Mouse (Mus musculus) heart, embryonic 11.5 days (tissue): ENCODE measurements around the gene Mcf2l. TPM values are rescaled to one million over a fixed set of nuclear protein-coding genes. Genes with fewer than 3 reads are reported as not detected.

ENCODE experiments used
- ATAC-seq: fragments of 200-750 bp; cut with Nextera tagmentation; replicated peaks from 2 replicates; pipeline ENCODE4 v1.8.0; 2017; ENCODE audit warnings: moderate library complexity; ENCODE audit not compliant: insufficient number of reproducible peaks, low FRiP score, low TSS enrichment
- H3K27ac ChIP-seq: fragments of 300-500 bp; sonication (generic); 2 replicates; pipeline ENCODE4 v1.5.1; 2014; ENCODE audit warnings: mild to moderate bottlenecking, low read depth, low read length
- H3K27me3 ChIP-seq: fragments of 300-500 bp; sonication (generic); 2 replicates; pipeline ENCODE4 v1.6.1; 2014; ENCODE audit warnings: mild to moderate bottlenecking, low read length, mixed read lengths; ENCODE audit not compliant: control insufficient read depth, insufficient read depth
- H3K36me3 ChIP-seq: fragments of 300-500 bp; sonication (generic); 2 replicates; pipeline ENCODE4 v1.6.1; 2014; ENCODE audit warnings: mild to moderate bottlenecking, low read length, moderate library complexity, mixed read lengths; ENCODE audit not compliant: control insufficient read depth, insufficient read depth
- H3K4me1 ChIP-seq: fragments of 300-500 bp; sonication (generic); 2 replicates; pipeline ENCODE4 v1.6.1; 2014; ENCODE audit warnings: low read length; ENCODE audit not compliant: control insufficient read depth, insufficient read depth
- H3K4me2 ChIP-seq: fragments of 300-500 bp; sonication (generic); 2 replicates; pipeline ENCODE4 v1.6.1; 2014; ENCODE audit warnings: mild to moderate bottlenecking, moderate library complexity
- H3K4me3 ChIP-seq: fragments of 300-500 bp; sonication (generic); 2 replicates; pipeline ENCODE4 v1.5.1; 2014; ENCODE audit warnings: low read depth, low read length
- H3K9ac ChIP-seq: fragments of 300-500 bp; sonication (generic); 2 replicates; pipeline ENCODE4 v1.6.1; 2014; ENCODE audit warnings: mild to moderate bottlenecking, low read depth, low read length, moderate library complexity
- H3K9me3 ChIP-seq: fragments of 300-500 bp; sonication (generic); replicated peaks from 2 replicates; pipeline ENCODE4 v1.6.1; 2016; ENCODE audit warnings: low read length; ENCODE audit not compliant: control insufficient read depth
- WGBS: fragments of 180-500 bp; shearing (Covaris S2); extraction: QIAGEN DNeasy Blood & Tissue Kit; methylation state at CpG from one replicate; pipeline ENCODE4 v1.1.7; 2014; ENCODE audit not compliant: insufficient replicate concordance; 5-methylcytosine and 5-hydroxymethylcytosine counted together
- polyA plus RNA-seq: library from polyadenylated mRNA; unstranded; fragments of >200 nt; fragmentation: Nextera tagmentation; extraction: Ambion mirVana; gene quantifications from 2 replicates; pipeline ENCODE4 v1.2.1, GENCODE M21; 2014

Mcf2l gene
- polyA plus RNA-seq, 1 experiment from 2014 or later: 8.8 TPM

- Histone ChIP-seq H3K36me3 (no peaks in the 10 kb centered on the region), H3K9ac (no peak overlapping the region), H3K4me2 (no peak overlapping the region), H3K9me3 (no peaks in the 10 kb centered on the region), H3K4me1 (peaks cover 3% of the 10 kb centered on the region; the same call in 1 of the 2 replicates), H3K27ac (no peak overlapping the region), H3K27me3 (no peaks in the 10 kb centered on the region), H3K4me3 (no peak overlapping the region)
- 78% methylated on average over 10 of the region's 10 CpGs for WGBS
- ATAC-seq: no peak
Measured at GRCm38 (mm10) chr8:12991411-12991810, 117.8 kb downstream of the Mcf2l start.

- H3K4me3 ChIP-seq: no peak overlapping the region
- H3K36me3 ChIP-seq: no peaks in the 10 kb centered on the region
- no peak overlapping the region for H3K27ac ChIP-seq
- H3K9ac ChIP-seq: no peak overlapping the region
- ATAC-seq: no peak
- no peaks in the 10 kb centered on the region for H3K27me3 ChIP-seq
- peaks cover 18% of the 10 kb centered on the region for H3K4me1 ChIP-seq
- 75% methylated on average over 5 of the region's 5 CpGs for WGBS
- H3K9me3 ChIP-seq: no peaks in the 10 kb centered on the region
- no peak overlapping the region for H3K4me2 ChIP-seq
Measured at GRCm38 (mm10) chr8:12994468-12994867, 120.9 kb downstream of the Mcf2l start.

DNA sequence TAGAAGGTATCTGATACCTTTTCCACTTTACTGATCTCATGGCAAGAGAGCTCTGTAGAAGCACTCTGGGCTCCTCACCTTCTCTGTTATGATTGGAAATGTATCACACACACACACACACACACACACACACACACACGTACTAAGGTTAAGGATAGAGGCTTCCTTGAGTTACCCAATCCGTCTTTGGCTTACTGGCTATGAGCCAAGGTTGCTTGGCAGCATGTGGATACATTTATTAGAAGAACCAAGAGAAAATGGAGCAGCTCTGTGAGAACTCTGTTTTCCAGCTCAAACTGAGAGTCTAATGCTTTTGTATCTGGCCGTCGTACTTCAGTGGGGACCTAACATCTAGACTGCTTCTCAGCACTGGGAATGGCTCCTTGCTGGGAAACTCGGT lies 121.9 kb downstream of the Mcf2l start:
- no peak overlapping the region for H3K9ac ChIP-seq
- no peak overlapping the region for H3K27ac ChIP-seq
- no peaks in the 10 kb centered on the region for H3K27me3 ChIP-seq
- no peaks in the 10 kb centered on the region for H3K9me3 ChIP-seq
- no peak overlapping the region for H3K4me2 ChIP-seq
- H3K4me3 ChIP-seq: no peak overlapping the region
- H3K36me3 ChIP-seq: no peaks in the 10 kb centered on the region
- 68% methylated on average over 5 of the region's 5 CpGs for WGBS
- no peak for ATAC-seq
- H3K4me1 ChIP-seq: peaks cover 18% of the 10 kb centered on the region

DNA sequence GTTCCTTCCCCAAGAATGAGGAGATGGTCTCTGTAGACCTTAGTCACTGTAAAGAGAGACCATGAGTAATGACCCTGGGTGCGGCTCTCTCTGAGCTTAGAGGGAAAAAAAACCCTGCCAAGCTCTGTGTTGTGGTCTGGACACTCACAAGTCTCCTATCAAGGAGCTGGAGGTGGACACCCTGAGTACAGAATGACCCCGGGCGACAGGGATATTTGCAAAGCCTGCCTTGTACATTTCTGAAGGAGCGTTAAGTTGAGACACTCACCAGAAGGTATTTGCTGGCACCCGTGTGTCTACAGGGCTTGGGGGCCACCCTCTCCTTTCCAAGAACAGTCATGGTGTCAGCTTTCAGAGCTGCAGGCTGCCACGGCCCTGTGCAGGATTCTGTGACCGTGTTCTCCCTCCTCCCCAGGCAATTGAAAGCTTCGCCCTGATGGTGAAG lies 123.2 kb downstream of the Mcf2l start:
- H3K4me1 ChIP-seq: peaks cover 18% of the 10 kb centered on the region
- H3K27me3 ChIP-seq: no peaks in the 10 kb centered on the region
- peak overlapping the region; percentile 22 for H3K4me2 ChIP-seq
- H3K4me3 ChIP-seq: no peak overlapping the region
- H3K27ac ChIP-seq: peak overlapping the region; percentile 50
- peak overlapping the region; percentile 1 for H3K9ac ChIP-seq
- no peak for ATAC-seq
- no peaks in the 10 kb centered on the region for H3K36me3 ChIP-seq
- H3K9me3 ChIP-seq: no peaks in the 10 kb centered on the region
- WGBS: 34% methylated on average over 8 of the region's 8 CpGs

GRCm38 (mm10) chr8:12998331-12998730 lies 124.7 kb downstream of the Mcf2l start:
- ATAC-seq: no peak
- Histone ChIP-seq H3K27ac (no peak overlapping the region), H3K4me2 (no peak overlapping the region), H3K9me3 (no peaks in the 10 kb centered on the region), H3K36me3 (no peaks in the 10 kb centered on the region), H3K4me3 (no peak overlapping the region), H3K27me3 (no peaks in the 10 kb centered on the region), H3K4me1 (peaks cover 18% of the 10 kb centered on the region), H3K9ac (no peak overlapping the region)
- WGBS: 63% methylated on average over 8 of the region's 8 CpGs

- 69% methylated on average over 9 of the region's 9 CpGs for WGBS
- H3K4me2 ChIP-seq: no peak overlapping the region
- no peaks in the 10 kb centered on the region for H3K36me3 ChIP-seq
- no peaks in the 10 kb centered on the region for H3K9me3 ChIP-seq
- no peak overlapping the region for H3K4me3 ChIP-seq
- H3K27me3 ChIP-seq: no peaks in the 10 kb centered on the region
- H3K27ac ChIP-seq: no peak overlapping the region
- no peak for ATAC-seq
- H3K9ac ChIP-seq: no peak overlapping the region
- H3K4me1 ChIP-seq: peaks cover 18% of the 10 kb centered on the region
Measured at GRCm38 (mm10) chr8:12999793-13000192, 126.2 kb downstream of the Mcf2l start.

DNA sequence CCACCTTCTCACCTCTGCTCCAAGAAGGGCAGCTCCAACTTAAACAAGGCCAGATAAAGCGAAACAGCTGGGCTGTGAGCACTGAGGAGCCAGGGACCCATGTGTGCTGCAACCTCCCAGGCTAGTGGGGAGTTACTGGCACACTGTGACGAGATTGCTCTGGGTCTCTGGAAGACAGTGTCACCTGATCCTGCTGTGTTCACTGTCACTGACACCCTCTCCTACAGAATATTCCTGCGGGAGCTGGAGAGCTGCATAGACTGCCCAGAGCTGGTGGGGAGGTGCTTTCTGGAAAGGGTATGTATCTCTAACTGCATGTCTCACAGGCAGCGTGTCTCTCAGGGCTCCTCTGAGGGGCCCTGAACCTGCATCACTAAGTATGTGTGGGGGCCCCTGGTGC lies 133.9 kb downstream of the Mcf2l start:
- Histone ChIP-seq H3K36me3 (peaks cover 13% of the 10 kb centered on the region), H3K9me3 (peaks cover 6% of the 10 kb centered on the region; the same call in 1 of the 2 replicates), H3K4me1 (peaks cover 4% of the 10 kb centered on the region), H3K27ac (no peak overlapping the region), H3K4me3 (no peak overlapping the region), H3K9ac (no peak overlapping the region), H3K4me2 (no peak overlapping the region), H3K27me3 (no peaks in the 10 kb centered on the region)
- ATAC-seq: no peak
- 40% methylated on average over 4 of the region's 4 CpGs for WGBS

- Histone ChIP-seq H3K36me3 (peaks cover 13% of the 10 kb centered on the region), H3K27me3 (no peaks in the 10 kb centered on the region), H3K4me1 (peaks cover 4% of the 10 kb centered on the region), H3K4me3 (no peak overlapping the region), H3K27ac (no peak overlapping the region), H3K9ac (no peak overlapping the region), H3K4me2 (no peak overlapping the region), H3K9me3 (peaks cover 6% of the 10 kb centered on the region; the same call in 1 of the 2 replicates)
- ATAC-seq: no peak
- WGBS: 49% methylated on average over 4 of the region's 4 CpGs
Measured at GRCm38 (mm10) chr8:13010313-13010712, 136.7 kb downstream of the Mcf2l start.

- Histone ChIP-seq H3K9me3 (no peaks in the 10 kb centered on the region), H3K27me3 (no peaks in the 10 kb centered on the region), H3K9ac (no peak overlapping the region), H3K4me3 (no peak overlapping the region), H3K4me2 (no peak overlapping the region), H3K27ac (no peak overlapping the region), H3K36me3 (no peaks in the 10 kb centered on the region), H3K4me1 (no peaks in the 10 kb centered on the region)
- no peak for ATAC-seq
- 47% methylated on average over 4 of the region's 4 CpGs for WGBS
Measured at GRCm38 (mm10) chr8:13019560-13019959, 146.0 kb downstream of the Mcf2l start.
